Mouse (Mus musculus) limb, embryonic 14.5 days (tissue): ENCODE measurements around the gene Zfp992. TPM values are rescaled to one million over a fixed set of nuclear protein-coding genes. Genes with fewer than 3 reads are reported as not detected.
A peak's percentile ranks its signal among the peaks of the same experiment; 100 is the strongest.
"Not testable (repeated sequence)": the region's sequence is repeated elsewhere in the genome, so short reads cannot be mapped to it uniquely, and the experiment has no call there.

Experiments used
- ATAC-seq: fragments of 200-750 bp; cut with Nextera tagmentation; 2 replicates; pipeline ENCODE4 v1.8.0; 2017; ENCODE audit warnings: low read depth, moderate number of reproducible peaks, moderate TSS enrichment; ENCODE audit not compliant: low FRiP score
- DNase-seq: peaks from one replicate; pipeline ENCODE4 v3.0.0-alpha.2; 2015; ENCODE audit warnings: low spot score
- H3K27ac ChIP-seq: fragments of 300-500 bp; sonication (generic); replicated peaks from 2 replicates; pipeline ENCODE4 v1.5.1; 2014; ENCODE audit warnings: low read depth, mild to moderate bottlenecking, low read length, moderate library complexity, mixed read lengths
- H3K27me3 ChIP-seq: fragments of 300-500 bp; sonication (generic); 2 replicates; pipeline ENCODE4 v1.6.1; 2014; ENCODE audit warnings: low read length, mixed read lengths; ENCODE audit not compliant: control insufficient read depth, insufficient read depth
- H3K36me3 ChIP-seq: fragments of 300-500 bp; sonication (generic); 2 replicates; pipeline ENCODE4 v1.6.1; 2014; ENCODE audit warnings: mild to moderate bottlenecking, low read length, moderate library complexity, mixed read lengths; ENCODE audit not compliant: control insufficient read depth, insufficient read depth
- H3K4me1 ChIP-seq: fragments of 300-500 bp; sonication (generic); 2 replicates; pipeline ENCODE4 v1.6.1; 2014; ENCODE audit warnings: antibody characterized with exemption, low read length, mixed read lengths; ENCODE audit not compliant: control insufficient read depth, insufficient read depth
- H3K4me2 ChIP-seq: fragments of 300-500 bp; sonication (generic); replicated peaks from 2 replicates; pipeline ENCODE4 v1.6.1; 2014; ENCODE audit warnings: low read depth, mild to moderate bottlenecking, low read length, moderate library complexity; ENCODE audit not compliant: severe bottlenecking
- H3K4me3 ChIP-seq: fragments of 300-500 bp; sonication (generic); replicated peaks from 2 replicates; pipeline ENCODE4 v1.5.1; 2014; ENCODE audit warnings: low read length
- H3K9ac ChIP-seq: fragments of 300-500 bp; sonication (generic); 2 replicates; pipeline ENCODE4 v1.6.1; 2014; ENCODE audit warnings: mild to moderate bottlenecking, low read depth, low read length, moderate library complexity; ENCODE audit not compliant: severe bottlenecking
- H3K9me3 ChIP-seq: fragments of 300-500 bp; sonication (generic); 2 replicates; pipeline ENCODE4 v1.6.1; 2016; ENCODE audit warnings: low read length; ENCODE audit not compliant: control insufficient read depth
- POLR2A ChIP-seq: fragments of 200-500 bp; IDR thresholded peaks from 2 replicates; pipeline ENCODE4 v1.8.0; 2012; ENCODE audit warnings: inconsistent platforms, mild to moderate bottlenecking, moderate library complexity, borderline replicate concordance; ENCODE audit not compliant: insufficient read depth, insufficient read length; ENCODE audit errors: extremely low read depth
- WGBS: fragments of 180-500 bp; shearing (Covaris S2); extraction: QIAGEN DNeasy Blood & Tissue Kit; methylation state at CpG from one replicate; pipeline ENCODE4 v1.1.7; 2014; 5-methylcytosine and 5-hydroxymethylcytosine counted together
- polyA plus RNA-seq, 2 experiments: library from polyadenylated mRNA; depleted of rRNA in 1 of 2; stranded (reverse) in 1 of 2; unstranded in 1 of 2; fragments of >200 nt; fragmentation: Nextera tagmentation in 1 of 2; extraction: Ambion mirVana in 1 of 2; gene quantifications; 2 replicates each; pipeline versions ENCODE4 v1.2.1 to v1.2.3; 2012 to 2014

Zfp992 gene
- polyA plus RNA-seq, 2 experiments, result 2.4 to 4.1 TPM

GRCm38 (mm10) chr4:146447016-146447415 is 1.8 kb upstream of the Zfp992 start:
- peaks cover 29% of the 10 kb centered on the region for H3K9me3 ChIP-seq
- not testable (repeated sequence) for H3K4me2 ChIP-seq, ATAC-seq, H3K27me3 ChIP-seq, H3K4me3 ChIP-seq, H3K27ac ChIP-seq, DNase-seq, H3K36me3 ChIP-seq, H3K9ac ChIP-seq, H3K4me1 ChIP-seq
- 92% methylated on average over 2 of the region's 2 CpGs for WGBS

- not testable (repeated sequence) for H3K9ac ChIP-seq, DNase-seq, H3K27me3 ChIP-seq, ATAC-seq, H3K4me1 ChIP-seq, H3K36me3 ChIP-seq, H3K4me2 ChIP-seq, H3K4me3 ChIP-seq, H3K27ac ChIP-seq
- WGBS, result 85% methylated on average over 5 of the region's 5 CpGs
- H3K9me3 ChIP-seq, result peaks cover 41% of the 10 kb centered on the region
Observed at GRCm38 (mm10) chr4:146449711-146450110, 888 bp downstream of the Zfp992 start.

- H3K4me1 ChIP-seq, DNase-seq, H3K27me3 ChIP-seq, H3K36me3 ChIP-seq, H3K4me2 ChIP-seq, ATAC-seq, H3K27ac ChIP-seq, H3K4me3 ChIP-seq, H3K9ac ChIP-seq: not testable (repeated sequence)
- H3K9me3 ChIP-seq, result peaks cover 59% of the 10 kb centered on the region
- 89% methylated on average over 2 of the region's 2 CpGs for WGBS
Observed at GRCm38 (mm10) chr4:146452576-146452975, 3.8 kb downstream of the Zfp992 start.

- not testable (repeated sequence) for H3K4me1 ChIP-seq, H3K9ac ChIP-seq, H3K4me2 ChIP-seq, H3K4me3 ChIP-seq, ATAC-seq, H3K27ac ChIP-seq, H3K36me3 ChIP-seq, H3K27me3 ChIP-seq, DNase-seq
- peaks cover 59% of the 10 kb centered on the region for H3K9me3 ChIP-seq
- WGBS, result 64% methylated on average over 1 of the region's 1 CpGs
Observed at GRCm38 (mm10) chr4:146454170-146454569, 5.3 kb downstream of the Zfp992 start.

GRCm38 (mm10) chr4:146454896-146455295 is 6.1 kb downstream of the Zfp992 start:
- Histone ChIP-seq H3K4me2 (no peak overlapping the region), H3K27me3 (no peaks in the 10 kb centered on the region), H3K4me3 (no peak overlapping the region), H3K4me1 (no peaks in the 10 kb centered on the region), H3K27ac (no peak overlapping the region), H3K36me3 (no peaks in the 10 kb centered on the region), H3K9ac (no peak overlapping the region), H3K9me3 (peaks cover 64% of the 10 kb centered on the region)
- DNase-seq (no peak), ATAC-seq (0 out of 2 replicates have a peak, but pooled peaks have one; percentile 1)
- 47% methylated on average over 2 of the region's 2 CpGs for WGBS
- TF ChIP-seq POLR2A, result no peak

- TF ChIP-seq POLR2A, result no peak
- Histone ChIP-seq H3K27ac (no peak overlapping the region), H3K9ac (no peak overlapping the region), H3K36me3 (no peaks in the 10 kb centered on the region), H3K27me3 (no peaks in the 10 kb centered on the region), H3K4me3 (no peak overlapping the region), H3K9me3 (peaks cover 62% of the 10 kb centered on the region), H3K4me1 (no peaks in the 10 kb centered on the region), H3K4me2 (no peak overlapping the region)
- WGBS, result 93% methylated on average over 7 of the region's 7 CpGs
- DNase-seq (no peak), ATAC-seq (peak; percentile 13; the same call in 1 of the 2 replicates)
Observed at GRCm38 (mm10) chr4:146455321-146455721, 6.5 kb downstream of the Zfp992 start.
